ENCODE assay signal across 9 mouse cellular contexts in genomic region chr17:35047688-35048087, GRCm38 (mm10). TPM values are rescaled to one million over a fixed set of nuclear protein-coding genes. Genes with fewer than 3 reads are reported as not detected.
DNase-seq lines count a peak whose midpoint lies in the region; ATAC-seq lines count a peak whose summit lies in the region.
"Had no signal": no experiment of that assay in that cellular context is flagged by ENCODE, and none has a peak within 500 bp of the region (broad histone marks: within the 10 kb centered on the region; RNA-seq: fewer than 3 reads in every experiment).

No protein-coding gene starts in this region.

- H3K27me3 ChIP-seq in heart, embryonic 11.5 days (ENCODE audit: control insufficient read depth, insufficient read depth, low read length), result no peaks in the 10 kb centered on the region
- H3K27me3 ChIP-seq in intestine, embryonic 15.5 days (replicated peaks), result no peaks in the 10 kb centered on the region
- no peaks in the 10 kb centered on the region for H3K27me3 ChIP-seq in liver, embryonic 15.5 days

- peaks cover 2% of the 10 kb centered on the region for H3K36me3 ChIP-seq in heart, embryonic 11.5 days (ENCODE audit: control insufficient read depth, insufficient read depth, low read length)
- H3K36me3 ChIP-seq in intestine, embryonic 15.5 days, result peaks cover 1% of the 10 kb centered on the region
- peaks cover 8% of the 10 kb centered on the region for H3K36me3 ChIP-seq in liver, embryonic 15.5 days (replicated peaks)

- 53% methylated on average over 1 of the region's 1 CpGs for WGBS in heart, embryonic 11.5 days (ENCODE audit: insufficient replicate concordance)
- WGBS in intestine, embryonic 15.5 days, result 53% methylated on average over 1 of the region's 1 CpGs
- 10% methylated on average over 1 of the region's 1 CpGs for WGBS in liver, embryonic 15.5 days (ENCODE audit: insufficient replicate concordance)

- DNase-seq in heart, adult 8-10 months (ENCODE audit: low spot score), result no peak
- peak; percentile 80 for DNase-seq in MEL-GATA-1-ER (ENCODE audit: extremely low read depth, low read depth)
- DNase-seq in right cerebral cortex, postnatal 25 days, result no peak
- DNase-seq in cerebellum, adult 8-10 months, result no peak

- peak overlapping the region; percentile 99 for H3K27ac ChIP-seq in heart, embryonic 11.5 days (ENCODE audit: low read depth, low read length)
- H3K27ac ChIP-seq in intestine, embryonic 15.5 days, result peak overlapping the region; percentile 100
- H3K27ac ChIP-seq in liver, embryonic 15.5 days (replicated peaks), result peak overlapping the region; percentile 91

- no peak overlapping the region for H3K4me3 ChIP-seq in heart, embryonic 11.5 days (ENCODE audit: low read depth, low read length)
- peak overlapping the region; percentile 16 for H3K4me3 ChIP-seq in intestine, embryonic 15.5 days (replicated peaks)
- peak overlapping the region; percentile 72 for H3K4me3 ChIP-seq in liver, embryonic 15.5 days (replicated peaks)

- peak overlapping the region; percentile 53; the same call in 1 of the 2 replicates for H3K9ac ChIP-seq in heart, embryonic 11.5 days (ENCODE audit: low read depth, low read length)
- H3K9ac ChIP-seq in intestine, embryonic 15.5 days, result 0 out of 2 replicates have a peak overlapping the region, but pooled peaks have one; percentile 1
- H3K9ac ChIP-seq in liver, embryonic 15.5 days, result peak overlapping the region; percentile 51

- peaks cover 47% of the 10 kb centered on the region for H3K4me1 ChIP-seq in heart, embryonic 11.5 days (ENCODE audit: control insufficient read depth, insufficient read depth, low read length)
- H3K4me1 ChIP-seq in intestine, embryonic 15.5 days (replicated peaks), result peaks cover 39% of the 10 kb centered on the region
- peaks cover 94% of the 10 kb centered on the region for H3K4me1 ChIP-seq in liver, embryonic 15.5 days (replicated peaks)

- ATAC-seq in heart, embryonic 11.5 days (replicated peaks; ENCODE audit: insufficient number of reproducible peaks, low FRiP score, low TSS enrichment), result no peak
- ATAC-seq in intestine, embryonic 15.5 days, result peak; percentile 27
- no peak for ATAC-seq in liver, embryonic 15.5 days (ENCODE audit: insufficient read depth)
- ATAC-seq in megakaryocyte-erythroid progenitor cell, adult 5-6 weeks (replicated peaks; ENCODE audit: low FRiP score, low TSS enrichment, poor library complexity, severe bottlenecking), result no peak

- H3K9me3 ChIP-seq in heart, embryonic 11.5 days (replicated peaks; ENCODE audit: control insufficient read depth, low read length), result no peaks in the 10 kb centered on the region
- no peaks in the 10 kb centered on the region for H3K9me3 ChIP-seq in intestine, embryonic 15.5 days
- no peaks in the 10 kb centered on the region for H3K9me3 ChIP-seq in liver, embryonic 15.5 days (replicated peaks)

- peak overlapping the region; percentile 52 for H3K4me2 ChIP-seq in heart, embryonic 11.5 days
- peak overlapping the region; percentile 99 for H3K4me2 ChIP-seq in intestine, embryonic 15.5 days (replicated peaks)
- H3K4me2 ChIP-seq in liver, embryonic 15.5 days, result peak overlapping the region; percentile 98

RNA-seq across cellular contexts. Expression of gene Msh5, which starts 1.1 kb away (rescaled TPM):
- polyA plus RNA-seq in heart, embryonic 11.5 days (2014; fragmentation: Nextera tagmentation; extraction: Ambion mirVana), result 4.4 and 4.6 TPM in 2 replicates
- under 1 TPM in 2 of 4 experiments, not detected in 2; 0.33 to 0.56 TPM for total RNA-seq in heart, adult 8-10 months (2022)
- 3.0 and 3.1 TPM in 2 replicates for polyA plus RNA-seq in intestine, embryonic 15.5 days (2015; fragmentation: Nextera tagmentation; extraction: Ambion mirVana)
- 3.4 and 4.3 TPM in 2 replicates for polyA plus RNA-seq in liver, embryonic 15.5 days (2015; fragmentation: Nextera tagmentation; extraction: Ambion mirVana)
- 10.0 and 10.6 TPM in 2 replicates for total RNA-seq in megakaryocyte-erythroid progenitor cell, adult 5-6 weeks (2014; fragmentation: Nextera tagmentation)
- total RNA-seq in megakaryocyte-erythroid progenitor cell, adult 5-6 weeks (2017), result 2.4 and 3.1 TPM in 2 replicates

RNA-seq across cellular contexts. Expression of gene Clic1, which starts 2.1 kb away (rescaled TPM):
- polyA plus RNA-seq in heart, embryonic 11.5 days (2014; fragmentation: Nextera tagmentation; extraction: Ambion mirVana), result 86.4 and 228 TPM in 2 replicates
- total RNA-seq in heart, adult 8-10 months (2022), result 10 to 100 TPM; 21.6 to 33.8 (median 30.0) TPM
- 385 and 387 TPM in 2 replicates for polyA plus RNA-seq in intestine, embryonic 15.5 days (2015; fragmentation: Nextera tagmentation; extraction: Ambion mirVana)
- 120 and 122 TPM in 2 replicates for polyA plus RNA-seq in liver, embryonic 15.5 days (2015; fragmentation: Nextera tagmentation; extraction: Ambion mirVana)
- 126 and 137 TPM in 2 replicates for total RNA-seq in megakaryocyte-erythroid progenitor cell, adult 5-6 weeks (2014; fragmentation: Nextera tagmentation)
- 137 and 183 TPM in 2 replicates for total RNA-seq in megakaryocyte-erythroid progenitor cell, adult 5-6 weeks (2017)

RNA-seq across cellular contexts. Expression of gene Ddah2, which starts 11.1 kb away (rescaled TPM):
- polyA plus RNA-seq in heart, embryonic 11.5 days (2014; fragmentation: Nextera tagmentation; extraction: Ambion mirVana), result 213 and 217 TPM in 2 replicates
- 10 to 100 TPM; 13.5 to 22.7 (median 21.5) TPM for total RNA-seq in heart, adult 8-10 months (2022)
- polyA plus RNA-seq in intestine, embryonic 15.5 days (2015; fragmentation: Nextera tagmentation; extraction: Ambion mirVana), result 185 and 190 TPM in 2 replicates
- polyA plus RNA-seq in liver, embryonic 15.5 days (2015; fragmentation: Nextera tagmentation; extraction: Ambion mirVana), result 18.6 and 22.8 TPM in 2 replicates
- total RNA-seq in megakaryocyte-erythroid progenitor cell, adult 5-6 weeks (2014; fragmentation: Nextera tagmentation), result 2.7 and 7.6 TPM in 2 replicates
- 4.6 and 21.4 TPM in 2 replicates for total RNA-seq in megakaryocyte-erythroid progenitor cell, adult 5-6 weeks (2017)

RNA-seq across cellular contexts. Expression of gene Ly6g6c, which starts 17.5 kb away (rescaled TPM):
- not detected in 2 replicates for polyA plus RNA-seq in heart, embryonic 11.5 days (2014; fragmentation: Nextera tagmentation; extraction: Ambion mirVana)
- total RNA-seq in heart, adult 8-10 months (2022), result not detected
- not detected in 2 replicates for polyA plus RNA-seq in intestine, embryonic 15.5 days (2015; fragmentation: Nextera tagmentation; extraction: Ambion mirVana)
- polyA plus RNA-seq in liver, embryonic 15.5 days (2015; fragmentation: Nextera tagmentation; extraction: Ambion mirVana), result 0.21 and 0.40 TPM in 2 replicates
- not detected in 2 replicates for total RNA-seq in megakaryocyte-erythroid progenitor cell, adult 5-6 weeks (2014; fragmentation: Nextera tagmentation)
- total RNA-seq in megakaryocyte-erythroid progenitor cell, adult 5-6 weeks (2017), result not detected in 2 replicates
- total RNA-seq: ES-E14 had no signal

RNA-seq across cellular contexts. Expression of gene Mpig6b, which starts 18.3 kb away (rescaled TPM):
- 1.4 and 1.8 TPM in 2 replicates for polyA plus RNA-seq in heart, embryonic 11.5 days (2014; fragmentation: Nextera tagmentation; extraction: Ambion mirVana)
- total RNA-seq in heart, adult 8-10 months (2022), result 1 to 10 TPM in 1 of 4 experiments, under 1 TPM in 3; 0.34 to 1.0 (median 0.85) TPM
- 0.23 and 0.35 TPM in 2 replicates for polyA plus RNA-seq in intestine, embryonic 15.5 days (2015; fragmentation: Nextera tagmentation; extraction: Ambion mirVana)
- 3.2 and 4.4 TPM in 2 replicates for polyA plus RNA-seq in liver, embryonic 15.5 days (2015; fragmentation: Nextera tagmentation; extraction: Ambion mirVana)
- 0.32 TPM in 1 of 2 replicates, not detected in the other for total RNA-seq in megakaryocyte-erythroid progenitor cell, adult 5-6 weeks (2014; fragmentation: Nextera tagmentation)
- not detected in 2 replicates for total RNA-seq in megakaryocyte-erythroid progenitor cell, adult 5-6 weeks (2017)
- total RNA-seq: ES-E14 had no signal

Comparison
In these comparisons a context has a peak if more than half of its experiments do, and no peak if none do; other contexts are left out.
1. H3K9ac ChIP-seq: peak in every context shown above with its lines; median percentile 53 in heart, embryonic 11.5 days; 51 in liver, embryonic 15.5 days; 1 in intestine, embryonic 15.5 days.